Mouse (Mus musculus): ENCODE measurements at regions not wholly inside any gene's neighbourhood (a gene's known extent, or its start where the extent isn't known, plus 50 kb on each side); places are given as distances from the start of the nearest gene placed in this dataset.

- no peak for TF ChIP-seq POLR2A (IDR thresholded peaks at IDR 0.05; ENCODE audit: borderline replicate concordance, extremely low read depth, insufficient read depth, insufficient read length, poor library complexity, severe bottlenecking)
- TF ChIP-seq CTCF (IDR thresholded peaks at IDR 0.05; ENCODE audit: borderline replicate concordance, extremely low read depth, insufficient read depth, insufficient read length) = no peak
Observed at GRCm38 (mm10) chr8:46928718-46929117, 58.0 kb upstream of the Enpp6 start.
